Mouse (Mus musculus) kidney, postnatal 0 days (tissue): ENCODE data around the gene Iqgap1. TPM values are rescaled to one million over a fixed set of nuclear protein-coding genes. Genes with fewer than 3 reads are reported as not detected.

Source experiments
- ATAC-seq: fragments of 200-750 bp; cut with Nextera tagmentation; replicated peaks from 2 replicates; pipeline ENCODE4 v1.8.0; 2017; ENCODE audit warnings: low read depth, moderate number of reproducible peaks, moderate TSS enrichment, moderate library complexity; ENCODE audit not compliant: low FRiP score
- DNase-seq: peaks from one replicate; pipeline ENCODE4 v3.0.0-alpha.2; 2016; ENCODE audit warnings: low spot score
- H3K27ac ChIP-seq: fragments of 300-500 bp; sonication (generic); 2 replicates; pipeline ENCODE4 v1.5.1; 2014; ENCODE audit warnings: mild to moderate bottlenecking
- H3K27me3 ChIP-seq: fragments of 300-500 bp; sonication (generic); 2 replicates; pipeline ENCODE4 v1.6.1; 2014; ENCODE audit warnings: low read length, mixed read lengths; ENCODE audit not compliant: insufficient read depth
- H3K36me3 ChIP-seq: fragments of 300-500 bp; sonication (generic); 2 replicates; pipeline ENCODE4 v1.6.1; 2014; ENCODE audit warnings: low read length, mixed read lengths; ENCODE audit not compliant: insufficient read depth
- H3K4me1 ChIP-seq: fragments of 300-500 bp; sonication (generic); replicated peaks from 2 replicates; pipeline ENCODE4 v1.6.1; 2014; ENCODE audit warnings: antibody characterized with exemption, low read length, mixed read lengths; ENCODE audit not compliant: insufficient read depth
- H3K4me2 ChIP-seq: fragments of 300-500 bp; sonication (generic); 2 replicates; pipeline ENCODE4 v1.6.1; 2014; ENCODE audit warnings: mild to moderate bottlenecking, low read length, moderate library complexity, mixed read lengths
- H3K4me3 ChIP-seq: fragments of 300-500 bp; sonication (generic); replicated peaks from 2 replicates; pipeline ENCODE4 v1.5.1; 2014; ENCODE audit warnings: low read depth, low read length
- H3K9ac ChIP-seq: fragments of 300-500 bp; sonication (generic); 2 replicates; pipeline ENCODE4 v1.6.1; 2014; ENCODE audit warnings: low read depth, low read length
- H3K9me3 ChIP-seq: fragments of 300-500 bp; sonication (generic); replicated peaks from 2 replicates; pipeline ENCODE4 v1.6.1; 2016; ENCODE audit warnings: low read length, inconsistent platforms, mixed read lengths
- CTCF ChIP-seq: IDR thresholded peaks from 2 replicates; pipeline ENCODE4 v1.5.1; 2016; ENCODE audit warnings: antibody characterized with exemption, low read depth, mild to moderate bottlenecking, moderate library complexity
- WGBS: fragments of 180-500 bp; shearing (Covaris S2); extraction: QIAGEN DNeasy Blood & Tissue Kit; methylation state at CpG from one replicate; pipeline ENCODE4 v1.1.7; 2014; 5-methylcytosine and 5-hydroxymethylcytosine counted together
- polyA plus RNA-seq: library from polyadenylated mRNA; unstranded; fragments of >200 nt; fragmentation: Nextera tagmentation; extraction: Ambion mirVana; gene quantifications from 2 replicates; pipeline ENCODE4 v1.2.1, GENCODE M21; 2015

Iqgap1 gene
- polyA plus RNA-seq, 1 experiment from 2014 or later, result 77.0 TPM

GRCm38 (mm10) chr7:80778958-80779669 is 46.7 kb downstream of the Iqgap1 start:
- H3K4me1 ChIP-seq, result peaks cover 32% of the 10 kb centered on the region
- peak overlapping the region; percentile 76 for H3K27ac ChIP-seq
- no peak overlapping the region for H3K4me2 ChIP-seq
- 54% methylated on average over 12 of the region's 12 CpGs for WGBS
- ATAC-seq (peak; percentile 70), DNase-seq (peak; percentile 64)
- no peak overlapping the region for H3K4me3 ChIP-seq
- H3K36me3 ChIP-seq, result no peaks in the 10 kb centered on the region
- TF ChIP-seq CTCF, result no peak
- no peaks in the 10 kb centered on the region for H3K9me3 ChIP-seq
- H3K27me3 ChIP-seq, result no peaks in the 10 kb centered on the region
- no peak overlapping the region for H3K9ac ChIP-seq

GRCm38 (mm10) chr7:80778376-80778775 is 47.4 kb downstream of the Iqgap1 start:
- H3K4me3 ChIP-seq, result no peak overlapping the region
- no peaks in the 10 kb centered on the region for H3K36me3 ChIP-seq
- DNase-seq (no peak), ATAC-seq (no peak)
- H3K9ac ChIP-seq, result no peak overlapping the region
- H3K4me2 ChIP-seq, result no peak overlapping the region
- 88% methylated on average over 6 of the region's 6 CpGs for WGBS
- TF ChIP-seq CTCF, result no peak
- H3K27me3 ChIP-seq, result no peaks in the 10 kb centered on the region
- 0 out of 2 replicates have a peak overlapping the region, but pooled peaks have one; percentile 76 for H3K27ac ChIP-seq
- H3K4me1 ChIP-seq, result peaks cover 31% of the 10 kb centered on the region
- no peaks in the 10 kb centered on the region for H3K9me3 ChIP-seq

- no peaks in the 10 kb centered on the region for H3K36me3 ChIP-seq
- DNase-seq (no peak), ATAC-seq (no peak)
- no peak overlapping the region for H3K9ac ChIP-seq
- no peak overlapping the region for H3K4me2 ChIP-seq
- H3K9me3 ChIP-seq, result no peaks in the 10 kb centered on the region
- peaks cover 29% of the 10 kb centered on the region for H3K4me1 ChIP-seq
- TF ChIP-seq CTCF, result no peak
- H3K4me3 ChIP-seq, result no peak overlapping the region
- H3K27me3 ChIP-seq, result no peaks in the 10 kb centered on the region
- H3K27ac ChIP-seq, result peak overlapping the region; percentile 39; the same call in 1 of the 2 replicates
- WGBS, result 49% methylated on average over 8 of the region's 8 CpGs
Observed at GRCm38 (mm10) chr7:80777151-80777550, 48.6 kb downstream of the Iqgap1 start.

DNA sequence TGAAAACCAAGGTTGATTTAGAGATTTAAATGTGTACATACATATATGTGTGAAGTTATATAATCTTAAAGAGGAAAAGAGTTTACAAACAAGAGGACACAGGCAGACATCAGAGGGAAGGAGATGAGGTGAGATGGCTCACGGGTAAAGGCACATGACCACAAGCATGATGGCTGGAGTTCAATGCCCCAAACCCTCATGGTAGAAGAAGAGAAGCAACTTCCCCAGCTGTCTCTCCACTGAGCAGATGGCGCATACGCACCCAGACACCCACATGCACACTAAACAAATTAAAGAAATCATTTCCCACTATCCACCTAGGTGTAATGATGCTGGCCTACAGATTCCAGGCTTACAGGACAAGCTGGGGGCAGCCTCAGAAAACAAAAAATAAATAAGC is 49.7 kb downstream of the Iqgap1 start:
- H3K27ac ChIP-seq, result no peak overlapping the region
- WGBS, result 86% methylated on average over 3 of the region's 3 CpGs
- no peak overlapping the region for H3K4me3 ChIP-seq
- no peaks in the 10 kb centered on the region for H3K27me3 ChIP-seq
- DNase-seq, result no peak
- no peaks in the 10 kb centered on the region for H3K9me3 ChIP-seq
- TF ChIP-seq CTCF, result no peak
- peaks cover 20% of the 10 kb centered on the region for H3K4me1 ChIP-seq
- no peak overlapping the region for H3K4me2 ChIP-seq
- no peak for ATAC-seq
- H3K9ac ChIP-seq, result no peak overlapping the region
- no peaks in the 10 kb centered on the region for H3K36me3 ChIP-seq

DNA sequence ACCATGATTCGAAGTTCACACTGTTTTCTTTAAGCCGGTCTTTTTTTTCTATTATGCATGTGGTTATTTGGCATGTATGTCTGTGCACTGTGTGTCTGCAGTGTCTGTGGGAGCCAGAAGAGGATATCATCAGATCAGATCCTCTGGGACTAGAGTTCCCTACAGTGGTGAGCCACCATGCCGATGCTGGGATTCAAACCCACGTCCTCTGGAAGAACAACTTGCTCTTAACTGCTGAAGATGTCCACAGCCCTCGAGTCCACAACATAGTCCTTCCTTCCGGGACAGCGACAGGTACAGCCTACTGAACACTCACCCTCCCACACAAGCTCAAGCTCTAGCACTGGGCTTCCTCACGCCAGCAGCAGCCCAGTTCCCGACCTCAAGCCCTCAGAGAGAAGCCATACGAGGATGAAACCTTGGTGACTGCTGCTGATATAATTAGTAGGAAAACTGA is 50.3 kb downstream of the Iqgap1 start:
- TF ChIP-seq CTCF, result no peak
- no peak overlapping the region for H3K4me3 ChIP-seq

DNA sequence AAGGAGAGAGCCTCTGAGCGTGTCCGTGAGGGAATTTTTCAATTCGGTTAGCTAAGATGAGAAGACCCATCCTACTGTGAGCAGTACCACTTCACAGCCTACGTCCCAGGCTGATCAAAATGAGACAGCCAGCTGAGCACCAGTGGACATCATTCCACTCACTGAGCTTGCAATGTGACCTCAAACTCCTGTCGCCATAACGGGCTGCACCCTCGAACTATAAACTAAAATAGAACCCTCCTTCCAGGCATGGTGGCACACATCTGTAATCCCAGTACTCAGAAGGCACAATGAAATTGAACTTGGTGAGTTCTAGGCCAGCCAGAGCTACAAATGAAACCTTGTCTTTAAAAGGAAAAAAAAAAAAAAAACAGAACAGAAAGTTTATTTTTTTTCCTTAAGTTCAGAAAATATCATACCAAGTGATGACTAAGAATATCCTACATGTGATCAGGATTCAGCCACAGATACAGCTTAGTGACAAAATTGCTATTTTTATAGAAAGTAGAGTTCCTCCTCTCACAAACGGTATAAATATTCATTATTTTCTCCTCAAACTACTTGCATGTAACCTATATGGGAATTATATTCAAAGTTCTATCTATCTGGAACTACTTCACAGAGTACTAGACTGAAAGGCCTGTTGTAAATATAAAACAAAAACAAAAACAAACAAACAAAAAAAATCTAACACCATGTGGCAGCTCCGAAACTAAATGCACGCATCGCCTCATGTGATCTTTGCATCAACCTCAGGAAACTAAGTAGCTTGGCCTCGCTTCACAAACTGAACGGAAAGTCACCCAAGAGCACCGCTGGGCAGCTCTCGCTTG is 50.9 kb downstream of the Iqgap1 start:
- Histone ChIP-seq H3K9me3 (no peaks in the 10 kb centered on the region), H3K27ac (peak overlapping the region; percentile 72), H3K9ac (no peak overlapping the region), H3K4me1 (peaks cover 18% of the 10 kb centered on the region), H3K27me3 (no peaks in the 10 kb centered on the region), H3K4me2 (no peak overlapping the region), H3K36me3 (no peaks in the 10 kb centered on the region), H3K4me3 (no peak overlapping the region)
- TF ChIP-seq CTCF, result no peak
- DNase-seq, result no peak
- WGBS, result 80% methylated on average over 15 of the region's 15 CpGs
- no peak for ATAC-seq

More for the DNA sequence above, 50.3 kb downstream of the Iqgap1 start:
- H3K36me3 ChIP-seq, result no peaks in the 10 kb centered on the region
- WGBS, result 68% methylated on average over 10 of the region's 10 CpGs
- no peak overlapping the region for H3K9ac ChIP-seq
- no peaks in the 10 kb centered on the region for H3K27me3 ChIP-seq
- DNase-seq (no peak), ATAC-seq (no peak)
- peaks cover 19% of the 10 kb centered on the region for H3K4me1 ChIP-seq
- no peak overlapping the region for H3K4me2 ChIP-seq
- no peaks in the 10 kb centered on the region for H3K9me3 ChIP-seq
- no peak overlapping the region for H3K27ac ChIP-seq
